Mouse (Mus musculus) midbrain, postnatal 0 days (tissue): ENCODE measurements around the gene Gata1. TPM values are rescaled to one million over a fixed set of nuclear protein-coding genes. Genes with fewer than 3 reads are reported as not detected.
"Not testable (repeated sequence)": the region's sequence is repeated elsewhere in the genome, so short reads cannot be mapped to it uniquely, and the experiment has no call there.

Experiments
- ATAC-seq: fragments of 200-750 bp; cut with Nextera tagmentation; 2 replicates; pipeline ENCODE4 v1.8.0; 2017; ENCODE audit warnings: moderate number of reproducible peaks, mild to moderate bottlenecking, moderate TSS enrichment, moderate library complexity; ENCODE audit not compliant: low FRiP score
- DNase-seq: peaks from one replicate; pipeline ENCODE4 v3.0.0-alpha.2; 2015; ENCODE audit warnings: low spot score
- H3K27ac ChIP-seq: fragments of 300-500 bp; sonication (generic); 2 replicates; pipeline ENCODE4 v1.5.1; 2014; ENCODE audit warnings: low read depth, mild to moderate bottlenecking, low read length, mixed read lengths
- H3K27me3 ChIP-seq: fragments of 300-500 bp; sonication (generic); 2 replicates; pipeline ENCODE4 v1.6.1; 2014; ENCODE audit warnings: low read length, control low read depth, mixed read lengths; ENCODE audit not compliant: insufficient read depth
- H3K36me3 ChIP-seq: fragments of 300-500 bp; sonication (generic); 2 replicates; pipeline ENCODE4 v1.6.1; 2014; ENCODE audit warnings: low read length, control low read depth, mixed read lengths; ENCODE audit not compliant: insufficient read depth
- H3K4me1 ChIP-seq: fragments of 300-500 bp; sonication (generic); 2 replicates; pipeline ENCODE4 v1.6.1; 2014; ENCODE audit warnings: mild to moderate bottlenecking, control low read depth, antibody characterized with exemption, low read length, mixed read lengths; ENCODE audit not compliant: insufficient read depth
- H3K4me2 ChIP-seq: fragments of 300-500 bp; sonication (generic); 2 replicates; pipeline ENCODE4 v1.6.1; 2014; ENCODE audit warnings: low read depth, mild to moderate bottlenecking, low read length, mixed read lengths; ENCODE audit not compliant: poor library complexity, severe bottlenecking
- H3K4me3 ChIP-seq: fragments of 300-500 bp; sonication (generic); 2 replicates; pipeline ENCODE4 v1.5.1; 2014; ENCODE audit warnings: low read depth, mild to moderate bottlenecking, low read length, moderate library complexity
- H3K9ac ChIP-seq: fragments of 300-500 bp; sonication (generic); replicated peaks from 2 replicates; pipeline ENCODE4 v1.6.1; 2014; ENCODE audit warnings: mild to moderate bottlenecking, low read length, moderate library complexity, mixed read lengths; ENCODE audit not compliant: poor library complexity, severe bottlenecking
- H3K9me3 ChIP-seq: fragments of 300-500 bp; sonication (generic); 2 replicates; pipeline ENCODE4 v1.6.1; 2016; ENCODE audit warnings: low read length, control low read depth
- CTCF ChIP-seq: IDR thresholded peaks from 2 replicates; pipeline ENCODE4 v1.5.1; 2016; ENCODE audit warnings: antibody characterized with exemption, mild to moderate bottlenecking
- WGBS: fragments of 180-500 bp; shearing (Covaris S2); extraction: QIAGEN DNeasy Blood & Tissue Kit; methylation state at CpG from one replicate; pipeline ENCODE4 v1.1.7; 2014; 5-methylcytosine and 5-hydroxymethylcytosine counted together
- polyA plus RNA-seq: library from polyadenylated mRNA; unstranded; fragments of >200 nt; fragmentation: Nextera tagmentation; extraction: Ambion mirVana; gene quantifications from 2 replicates; pipeline ENCODE4 v1.2.1, GENCODE M21; 2015
- total RNA-seq: library from RNA; depleted of rRNA; stranded (reverse); fragments of >200 nt; gene quantifications from 2 replicates; pipeline ENCODE4 v1.2.3, GENCODE M21; 2014

The Gata1 gene
- total and polyA plus RNA-seq, 2 experiments from 2014 or later = not detected

DNA sequence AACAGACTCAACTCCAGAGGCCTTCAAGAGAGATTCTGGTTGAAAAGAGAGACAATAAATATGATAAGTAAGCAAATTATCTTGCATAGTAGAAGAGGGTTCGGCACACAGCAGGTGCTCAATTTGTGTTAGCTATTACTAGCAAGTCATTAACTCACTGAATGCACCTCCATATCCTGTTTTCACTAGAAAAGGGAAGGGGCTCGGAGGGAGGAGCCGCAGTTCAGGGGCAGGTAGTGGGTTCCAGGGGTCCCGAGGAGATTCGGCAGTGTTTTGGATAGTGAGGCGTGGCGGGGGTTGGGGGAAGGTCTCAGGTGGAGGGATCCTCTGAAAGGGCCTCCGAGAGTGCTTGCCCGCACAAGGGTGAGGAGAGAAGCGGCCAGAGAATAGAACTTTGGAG lies 50.8 kb downstream of the Gata1 start:
- WGBS = 36% methylated on average over 10 of the region's 10 CpGs
- no peak overlapping the region for H3K4me3 ChIP-seq
- no peak overlapping the region for H3K9ac ChIP-seq
- no peaks in the 10 kb centered on the region for H3K4me1 ChIP-seq
- no peak for TF ChIP-seq CTCF
- H3K27me3 ChIP-seq = no peaks in the 10 kb centered on the region
- no peak for DNase-seq
- H3K36me3 ChIP-seq = peaks cover 7% of the 10 kb centered on the region
- ATAC-seq = no peak
- H3K9me3 ChIP-seq = no peaks in the 10 kb centered on the region; the same call in 1 of the 2 replicates
- no peak overlapping the region for H3K4me2 ChIP-seq
- no peak overlapping the region for H3K27ac ChIP-seq

DNA sequence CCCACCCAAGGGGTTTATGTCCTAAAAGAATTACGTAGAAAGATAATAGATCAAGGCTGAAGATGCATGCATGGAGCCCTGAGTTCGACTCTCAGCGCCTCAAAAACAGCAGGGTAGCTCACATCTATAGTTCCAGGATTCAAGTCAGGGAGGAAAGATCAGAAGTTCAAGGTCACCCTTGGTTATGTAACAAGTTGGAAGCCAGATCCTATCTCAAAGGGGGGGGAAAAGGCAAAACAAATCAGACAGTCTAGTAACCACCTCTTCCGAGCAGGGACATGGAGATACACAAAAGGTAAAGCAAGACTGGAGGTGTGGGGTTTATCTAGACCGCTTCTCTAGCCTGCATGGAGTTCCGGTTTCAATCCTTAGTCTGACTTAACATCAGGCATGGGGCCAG lies 51.6 kb downstream of the Gata1 start:
- no peak overlapping the region for H3K27ac ChIP-seq
- H3K4me1 ChIP-seq = no peaks in the 10 kb centered on the region
- ATAC-seq (no peak), DNase-seq (no peak)
- no peaks in the 10 kb centered on the region for H3K27me3 ChIP-seq
- H3K9ac ChIP-seq = no peak overlapping the region
- H3K4me3 ChIP-seq = no peak overlapping the region
- TF ChIP-seq CTCF = no peak
- H3K36me3 ChIP-seq = peaks cover 4% of the 10 kb centered on the region
- H3K9me3 ChIP-seq = no peaks in the 10 kb centered on the region; the same call in 1 of the 2 replicates
- WGBS = 77% methylated on average over 6 of the region's 6 CpGs
- H3K4me2 ChIP-seq = no peak overlapping the region

DNA sequence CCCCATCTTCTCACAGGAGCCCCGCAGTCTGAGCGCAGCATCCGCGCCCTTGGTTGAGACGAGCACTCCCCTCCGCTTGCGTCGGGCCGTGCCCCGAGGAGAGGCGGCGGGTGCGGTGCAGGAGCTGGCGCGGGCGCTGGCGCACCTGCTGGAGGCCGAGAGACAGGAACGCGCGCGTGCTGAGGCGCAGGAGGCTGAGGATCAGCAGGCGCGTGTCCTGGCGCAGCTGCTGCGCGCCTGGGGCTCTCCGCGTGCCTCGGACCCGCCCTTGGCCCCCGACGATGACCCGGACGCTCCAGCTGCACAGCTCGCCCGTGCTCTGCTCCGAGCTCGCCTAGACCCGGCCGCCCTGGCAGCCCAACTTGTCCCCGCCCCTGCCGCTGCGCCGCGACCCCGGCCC lies 55.8 kb downstream of the Gata1 start:
- WGBS = 16% methylated on average over 31 of the region's 48 CpGs
- DNase-seq = peak; percentile 14
- H3K4me1 ChIP-seq = no peaks in the 10 kb centered on the region
- no peaks in the 10 kb centered on the region for H3K27me3 ChIP-seq
- no peaks in the 10 kb centered on the region for H3K9me3 ChIP-seq
- TF ChIP-seq CTCF = no peak
- no peak for ATAC-seq
- H3K4me3 ChIP-seq = peak overlapping the region; percentile 48
- no peaks in the 10 kb centered on the region; the same call in 1 of the 2 replicates for H3K36me3 ChIP-seq
- peak overlapping the region; percentile 77 for H3K9ac ChIP-seq
- H3K4me2 ChIP-seq = peak overlapping the region; percentile 62
- H3K27ac ChIP-seq = peak overlapping the region; percentile 77

DNA sequence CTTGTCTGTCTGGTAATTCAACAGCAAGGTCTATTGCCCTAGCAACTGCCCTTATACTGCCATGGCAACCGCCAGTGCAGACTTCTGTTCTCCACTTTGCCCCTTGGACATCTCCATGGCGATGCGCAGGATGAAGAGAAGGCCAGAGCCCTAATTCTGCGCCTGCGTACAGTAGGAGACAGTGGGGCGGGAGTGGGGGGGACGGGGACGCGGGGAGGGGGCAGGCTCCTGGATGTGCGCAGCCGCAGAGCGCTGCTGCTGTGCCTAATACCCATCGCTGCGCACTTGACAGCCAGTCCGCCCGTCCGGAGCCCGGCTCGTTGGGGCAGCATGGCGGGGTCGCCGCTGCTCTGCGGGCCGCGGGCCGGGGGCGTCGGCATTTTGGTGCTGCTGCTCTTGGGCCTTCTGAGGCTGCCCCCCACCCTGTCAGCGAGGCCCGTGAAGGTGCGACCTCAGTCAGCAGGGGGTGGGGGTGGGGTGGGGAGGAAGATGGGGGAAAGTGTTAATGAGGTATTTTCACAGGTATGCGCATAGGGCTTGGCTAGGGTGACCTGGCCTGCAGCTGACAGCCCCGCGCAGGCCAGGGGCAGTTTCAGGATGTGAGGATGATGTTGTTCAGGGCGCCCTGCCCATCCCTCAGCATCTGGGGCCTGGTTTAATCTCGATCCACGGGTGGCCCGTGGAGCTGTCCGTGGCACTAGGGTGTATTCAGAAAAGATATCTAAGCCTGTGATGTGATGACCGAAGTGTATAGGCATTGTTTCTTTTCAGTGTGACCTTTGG lies 58.1 kb downstream of the Gata1 start, which contains the start of gene Pcsk1n:
Pcsk1n (plus strand) TSS at position 222 of the 783 bp plus-strand sequence.
- Histone ChIP-seq H3K36me3 (no peaks in the 10 kb centered on the region; the same call in 1 of the 2 replicates), H3K9ac (peak within 1 kb of the TSS; percentile 77), H3K4me2 (peak within 1 kb of the TSS; percentile 62), H3K4me3 (peak within 1 kb of the TSS; percentile 48), H3K27me3 (no peaks in the 10 kb centered on the region), H3K9me3 (no peaks in the 10 kb centered on the region), H3K4me1 (no peaks in the 10 kb centered on the region), H3K27ac (peak within 1 kb of the TSS; percentile 77)
- ATAC-seq (peak; percentile 91), DNase-seq (peak; percentile 88)
- 14% methylated on average over 33 of the region's 40 CpGs for WGBS
- TF ChIP-seq CTCF = no peak

DNA sequence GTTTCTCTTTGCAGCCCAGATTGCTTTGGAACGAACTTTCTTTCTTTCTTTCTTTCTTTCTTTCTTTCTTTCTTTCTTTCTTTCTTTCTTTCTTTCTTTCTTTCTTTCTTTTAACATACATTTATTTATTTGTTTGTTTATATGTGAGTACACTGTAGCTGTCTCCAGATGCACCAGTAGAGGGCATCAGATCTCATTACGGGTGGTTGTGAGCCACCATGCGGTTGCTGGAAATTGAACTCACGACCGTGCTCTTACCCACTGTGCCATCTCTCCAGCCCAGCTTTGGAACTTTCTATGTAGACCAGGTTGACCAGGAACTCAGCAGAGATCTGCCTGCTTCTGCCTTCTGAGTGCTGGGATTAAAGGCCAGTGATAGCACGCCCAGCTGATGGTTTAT lies 59.9 kb downstream of the Gata1 start:
- H3K9me3 ChIP-seq, DNase-seq, H3K9ac ChIP-seq, H3K27me3 ChIP-seq, H3K4me1 ChIP-seq, H3K27ac ChIP-seq, H3K4me3 ChIP-seq, ATAC-seq, H3K36me3 ChIP-seq, H3K4me2 ChIP-seq: not testable (repeated sequence)
- 79% methylated on average over 6 of the region's 6 CpGs for whole genome bisulfite sequencing

DNA sequence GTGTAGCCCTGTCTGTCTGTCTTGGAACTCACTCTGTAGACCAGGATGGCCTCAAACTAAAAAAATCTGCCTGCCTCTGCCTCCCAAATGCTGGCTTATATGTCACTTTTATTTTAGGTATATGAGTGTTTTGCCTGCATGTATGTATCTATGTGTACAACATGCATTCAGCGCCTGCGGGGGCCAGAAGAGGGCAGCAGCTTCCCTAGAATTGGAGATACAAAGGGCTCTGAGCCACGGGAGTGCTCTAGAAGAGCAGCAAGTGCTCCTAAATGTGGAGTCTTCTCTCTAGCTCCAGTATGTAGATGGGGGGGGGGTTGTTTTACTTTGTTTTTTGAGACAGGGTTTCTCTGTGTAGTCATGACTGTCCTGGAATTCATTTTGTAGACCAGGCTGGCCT lies 62.2 kb downstream of the Gata1 start:
- DNase-seq, H3K27ac ChIP-seq, H3K27me3 ChIP-seq, H3K36me3 ChIP-seq, H3K9me3 ChIP-seq, H3K4me1 ChIP-seq, H3K4me3 ChIP-seq, H3K9ac ChIP-seq, H3K4me2 ChIP-seq, ATAC-seq: not testable (repeated sequence)
- TF ChIP-seq CTCF = peak; percentile 37
- 25% methylated on average over 3 of the region's 3 CpGs for whole genome bisulfite sequencing
